Mouse (Mus musculus): ENCODE measurements around the gene H13. TPM values are rescaled to one million over a fixed set of nuclear protein-coding genes. Genes with fewer than 3 reads are reported as not detected.

H13 gene
- total and polyA plus RNA-seq, 3 experiments: 116 to 175 (median 137) TPM

DNA sequence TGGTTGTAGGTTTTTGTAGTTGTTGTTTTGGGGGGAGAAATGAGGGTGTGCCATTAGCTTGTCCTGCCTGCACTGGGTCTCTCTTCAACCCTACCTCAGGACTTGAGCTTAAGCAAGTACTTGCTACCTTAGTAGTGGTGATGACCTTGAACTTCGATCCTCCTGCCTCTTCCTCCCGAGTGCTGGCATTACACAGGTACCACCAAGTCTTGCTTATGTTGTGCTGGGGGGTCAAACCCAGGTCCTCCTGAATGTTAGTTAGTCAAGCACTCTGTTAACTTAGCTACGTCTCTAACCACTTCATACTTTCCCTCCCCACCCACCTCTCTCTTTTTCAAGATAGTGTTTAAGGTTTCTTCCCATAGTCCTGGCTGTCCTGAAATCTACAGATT is 55.1 kb downstream of the H13 start:
- no peak overlapping the region for H3K4me3 ChIP-seq (replicated peaks in 1 of 3; ENCODE audit: low read depth in 2 of 3, low read length in 2 of 3, poor library complexity in 1 of 3)
- no peaks in the 10 kb centered on the region for H3K79me2 ChIP-seq (replicated peaks; ENCODE audit: control insufficient read depth, extremely low read depth, insufficient read depth, poor library complexity, severe bottlenecking)
- no peaks in the 10 kb centered on the region for H3K36me3 ChIP-seq (replicated peaks in 1 of 2; ENCODE audit: control insufficient read depth in 1 of 2, insufficient read depth in 1 of 2, low read length in 1 of 2)
- H3K9me3 ChIP-seq (replicated peaks; ENCODE audit: low read length): no peaks in the 10 kb centered on the region
- H3K4me2 ChIP-seq (ENCODE audit: insufficient read depth, low read depth, poor library complexity, severe bottlenecking): no peak overlapping the region; the same call in 1 of the 2 replicates
- H3K27me3 ChIP-seq (replicated peaks): peaks cover 6% of the 10 kb centered on the region
- dilution Hi-C loops (cut with MboI; ENCODE audit: extremely low pct_ligation_motif_present, extremely low pct_unique_long_range_greater_than_20kb, low sequenced_read_pairs): no loop called here
- no peak for DNase-seq (ENCODE audit: extremely low read depth)
- in situ Hi-C loops (cut with MboI; ENCODE audit: low pct_ligation_motif_present, low pct_unique_long_range_greater_than_20kb, low sequenced_read_pairs): no loop called here
- TF ChIP-seq HCFC1 (IDR thresholded peaks at IDR 0.05; ENCODE audit: low read depth, low read length) (no peak), SMC3 (IDR thresholded peaks at IDR 0.05; ENCODE audit: low read depth, low read length) (no peak), MAX (IDR thresholded peaks at IDR 0.05; ENCODE audit: low read length) (no peak), MAFK (IDR thresholded peaks at IDR 0.05; ENCODE audit: insufficient replicate concordance, low read length) (no peak), RCOR1 (conservative IDR thresholded peaks at IDR 0.05; ENCODE audit: low read depth, low read length) (no peak), POLR2AphosphoS2 (IDR thresholded peaks at IDR 0.05; ENCODE audit: low read depth, low read length) (no peak), MEF2A (IDR thresholded peaks at IDR 0.05; ENCODE audit: borderline replicate concordance, low read depth, low read length) (no peak), ZNF384 (IDR thresholded peaks at IDR 0.05; ENCODE audit: low read depth, low read length) (no peak), ETS1 (conservative IDR thresholded peaks at IDR 0.05; ENCODE audit: low read depth, low read length) (no peak), SIN3A (IDR thresholded peaks at IDR 0.05; ENCODE audit: low read length) (no peak), MYC (IDR thresholded peaks at IDR 0.05; ENCODE audit: low read depth, low read length) (no peak), USF1 (IDR thresholded peaks at IDR 0.05; ENCODE audit: low read depth, low read length) (no peak), ZMIZ1 (IDR thresholded peaks at IDR 0.05; ENCODE audit: low read depth, low read length) (no peak), MXI1 (IDR thresholded peaks at IDR 0.05; ENCODE audit: low read depth, low read length) (no peak), CTCF (conservative IDR thresholded peaks at IDR 0.05 in 1 of 2, IDR thresholded peaks at IDR 0.05 in 1 of 2; ENCODE audit: low read depth in 2 of 2, low read length in 2 of 2) (no peak), CHD1 (IDR thresholded peaks at IDR 0.05; ENCODE audit: low read depth, low read length) (no peak), NRF1 (IDR thresholded peaks at IDR 0.05; ENCODE audit: low read depth, low read length) (no peak)
- no peak overlapping the region for H3K27ac ChIP-seq (ENCODE audit: insufficient read depth, low read depth)
- H3K4me1 ChIP-seq (ENCODE audit: control insufficient read depth in 1 of 2, insufficient read depth in 2 of 2): peaks cover 0 to 7% of the 10 kb centered on the region in 2 experiments; a peak in 3 of 4 replicates
- no peak overlapping the region for H3K9ac ChIP-seq (ENCODE audit: insufficient read depth, low read depth)

DNA sequence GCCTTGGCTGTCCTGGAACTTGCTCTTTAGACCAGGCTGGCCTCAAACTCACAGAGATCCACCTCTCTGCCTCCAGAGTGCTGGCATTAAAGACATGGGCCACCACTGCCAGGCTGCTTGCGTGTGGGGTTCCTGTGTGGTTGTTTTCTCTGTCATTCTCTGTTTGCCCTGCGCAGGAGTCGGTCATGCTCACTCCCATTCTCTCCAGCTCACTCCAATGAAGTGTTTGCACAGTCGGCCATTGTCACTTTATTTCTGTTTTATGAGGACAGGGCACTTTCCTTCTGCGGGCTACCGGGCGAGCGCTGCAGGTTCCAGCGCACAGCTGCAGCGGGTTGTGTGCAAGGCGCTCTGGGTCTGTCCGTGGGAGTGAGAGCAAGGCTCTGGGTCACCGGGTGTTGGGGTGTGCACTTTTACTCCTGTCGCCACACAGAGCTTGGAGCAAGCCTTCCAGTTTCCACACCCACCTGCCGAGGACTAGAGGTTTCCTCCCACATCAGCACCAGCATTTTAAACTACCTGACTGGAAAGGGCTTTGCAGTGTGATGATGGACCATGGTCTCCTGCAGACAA is 56.0 kb downstream of the H13 start:
- peaks cover 6% of the 10 kb centered on the region for H3K27me3 ChIP-seq (replicated peaks)
- no peak overlapping the region for H3K4me3 ChIP-seq (replicated peaks in 1 of 3; ENCODE audit: low read depth in 2 of 3, low read length in 2 of 3, poor library complexity in 1 of 3)
- no peaks in the 10 kb centered on the region for H3K79me2 ChIP-seq (replicated peaks; ENCODE audit: control insufficient read depth, extremely low read depth, insufficient read depth, poor library complexity, severe bottlenecking)
- no peak overlapping the region for H3K27ac ChIP-seq (ENCODE audit: insufficient read depth, low read depth)
- TF ChIP-seq ZKSCAN1 (IDR thresholded peaks at IDR 0.05; ENCODE audit: borderline replicate concordance, low read depth, low read length): no peak
- no peak for TF ChIP-seq IRF4 (IDR thresholded peaks at IDR 0.05; ENCODE audit: low read depth, low read length)
- TF ChIP-seq JUN (IDR thresholded peaks at IDR 0.05; ENCODE audit: insufficient read depth, low read depth, low read length): no peak
- TF ChIP-seq NELFE (IDR thresholded peaks at IDR 0.05; ENCODE audit: low read depth, low read length): no peak
- TF ChIP-seq TCF12 (IDR thresholded peaks at IDR 0.05; ENCODE audit: low read depth, low read length): no peak
- TF ChIP-seq ZMIZ1 (IDR thresholded peaks at IDR 0.05; ENCODE audit: low read depth, low read length): no peak
- no peak for TF ChIP-seq POLR2A (IDR thresholded peaks at IDR 0.05; ENCODE audit: low read depth, low read length)
- TF ChIP-seq MAX (IDR thresholded peaks at IDR 0.05; ENCODE audit: low read length): no peak
- TF ChIP-seq BHLHE40 (IDR thresholded peaks at IDR 0.05; ENCODE audit: low read depth, low read length): no peak
- no peak for TF ChIP-seq NRF1 (IDR thresholded peaks at IDR 0.05; ENCODE audit: low read depth, low read length)
- no peak for TF ChIP-seq SMC3 (IDR thresholded peaks at IDR 0.05; ENCODE audit: low read depth, low read length)
- no peak for TF ChIP-seq E2F4 (IDR thresholded peaks at IDR 0.05; ENCODE audit: insufficient replicate concordance, low read depth, low read length)
- no peak for TF ChIP-seq MXI1 (IDR thresholded peaks at IDR 0.05; ENCODE audit: low read depth, low read length)
- no peak for TF ChIP-seq MYC (IDR thresholded peaks at IDR 0.05; ENCODE audit: low read depth, low read length)
- TF ChIP-seq USF2 (conservative IDR thresholded peaks at IDR 0.05; ENCODE audit: low read depth, low read length): no peak
- TF ChIP-seq KAT2A (IDR thresholded peaks at IDR 0.05; ENCODE audit: insufficient replicate concordance, low read length): no peak
- no peak for TF ChIP-seq MAFK (IDR thresholded peaks at IDR 0.05; ENCODE audit: insufficient replicate concordance, low read length)
- no peak for TF ChIP-seq MEF2A (IDR thresholded peaks at IDR 0.05; ENCODE audit: borderline replicate concordance, low read depth, low read length)
- TF ChIP-seq ELF1 (IDR thresholded peaks at IDR 0.05; ENCODE audit: low read depth, low read length): no peak
- no peak for TF ChIP-seq UBTF (IDR thresholded peaks at IDR 0.05; ENCODE audit: low read depth, low read length)
- dilution Hi-C loops (cut with MboI; ENCODE audit: extremely low pct_ligation_motif_present, extremely low pct_unique_long_range_greater_than_20kb, low sequenced_read_pairs) (no loop called here), in situ Hi-C loops (cut with MboI; ENCODE audit: low pct_ligation_motif_present, low pct_unique_long_range_greater_than_20kb, low sequenced_read_pairs) (no loop called here)
- H3K4me2 ChIP-seq (ENCODE audit: insufficient read depth, low read depth, poor library complexity, severe bottlenecking): no peak overlapping the region
- DNase-seq (ENCODE audit: extremely low read depth): no peak
- H3K9me3 ChIP-seq (replicated peaks; ENCODE audit: low read length): no peaks in the 10 kb centered on the region
- H3K9ac ChIP-seq (ENCODE audit: insufficient read depth, low read depth): no peak overlapping the region
- H3K36me3 ChIP-seq (replicated peaks in 1 of 2; ENCODE audit: control insufficient read depth in 1 of 2, insufficient read depth in 1 of 2, low read length in 1 of 2): no peaks in the 10 kb centered on the region
- H3K4me1 ChIP-seq (ENCODE audit: control insufficient read depth in 1 of 2, insufficient read depth in 2 of 2): peaks cover 4 to 15% of the 10 kb centered on the region in 2 experiments; a peak in 3 of 4 replicates
